Mouse (Mus musculus) layer of hippocampus, adult 18-20 months (tissue): ENCODE results near the gene Tmem267. TPM values are rescaled to one million over a fixed set of nuclear protein-coding genes. Genes with fewer than 3 reads are reported as not detected.
"Not testable (repeated sequence)": the region's sequence is repeated elsewhere in the genome, so short reads cannot be mapped to it uniquely, and the experiment has no call there.

Experiments
- DNase-seq, 2 experiments: peaks; one replicate each; pipeline ENCODE4 v3.0.0; 2022; ENCODE audit warnings: low spot score in 2 of 2
- total RNA-seq, 2 experiments: library from RNA; stranded (reverse); gene quantifications; 2 replicates each; pipeline ENCODE4 v1.2.3; 2021

Tmem267 gene
- total RNA-seq, 2 experiments from 2014 or later: 29.4 to 30.6 TPM

DNA sequence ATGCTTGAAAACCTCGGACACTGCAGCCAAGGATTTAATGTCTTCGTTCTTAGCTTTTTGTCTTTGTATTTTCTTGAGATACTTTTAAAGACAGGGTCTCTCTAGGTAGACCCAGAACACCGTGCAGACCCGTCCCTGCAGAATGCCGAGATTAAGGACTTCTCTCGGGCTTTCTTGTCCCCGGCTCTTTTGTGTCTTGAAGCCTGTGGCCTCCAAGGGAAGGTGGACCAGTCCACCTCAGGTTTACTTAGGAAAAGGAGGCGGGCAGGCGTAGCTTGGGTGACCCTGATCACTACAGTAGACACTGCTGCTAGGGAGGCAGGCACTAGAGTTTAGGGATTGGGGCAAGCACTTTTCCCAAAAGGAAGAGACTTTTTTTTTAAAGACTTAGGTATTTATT lies 116.5 kb downstream of the Tmem267 start:
- not testable (repeated sequence) for DNase-seq

DNA sequence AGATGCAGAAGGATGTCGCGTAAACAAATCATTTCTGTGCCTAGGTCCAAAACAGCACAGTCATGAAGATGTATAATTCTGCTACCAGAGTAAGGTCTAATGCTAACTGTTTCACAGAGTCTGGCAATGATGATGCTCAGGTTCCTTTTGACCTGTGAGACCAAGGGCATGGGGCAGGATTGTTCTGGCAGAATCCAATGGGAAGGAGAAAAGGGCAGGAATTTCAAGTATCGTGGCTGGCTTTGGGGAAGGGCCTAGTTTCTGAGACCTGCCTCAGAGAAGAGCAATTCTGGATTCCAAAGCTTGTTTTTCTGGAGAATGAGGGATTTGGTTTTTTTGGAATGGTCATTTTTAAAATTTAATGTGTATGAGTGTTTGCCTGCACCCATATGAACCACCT lies 131.0 kb downstream of the Tmem267 start:
- DNase-seq: no peak

DNA sequence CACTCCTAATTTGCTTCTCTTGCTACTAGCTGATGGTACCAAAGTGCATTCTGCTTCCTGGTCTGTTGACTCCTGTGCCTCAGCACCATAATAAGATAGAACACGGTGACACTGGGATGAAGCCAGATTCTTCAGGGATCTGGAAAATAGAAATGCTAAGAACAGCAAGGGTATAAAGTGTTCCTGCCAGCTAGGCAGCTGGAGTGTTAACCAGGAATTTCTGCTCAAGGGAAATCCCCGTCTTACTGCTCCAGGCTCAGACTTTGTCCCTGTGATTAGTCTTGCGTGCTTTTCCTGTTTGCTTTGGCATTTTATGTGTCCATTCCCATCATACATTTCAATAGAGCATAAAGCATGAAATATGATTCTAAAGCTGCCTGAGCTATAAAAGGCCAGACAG lies 131.9 kb downstream of the Tmem267 start:
- peak in 1 of 2 experiments; percentile 49 for DNase-seq

DNA sequence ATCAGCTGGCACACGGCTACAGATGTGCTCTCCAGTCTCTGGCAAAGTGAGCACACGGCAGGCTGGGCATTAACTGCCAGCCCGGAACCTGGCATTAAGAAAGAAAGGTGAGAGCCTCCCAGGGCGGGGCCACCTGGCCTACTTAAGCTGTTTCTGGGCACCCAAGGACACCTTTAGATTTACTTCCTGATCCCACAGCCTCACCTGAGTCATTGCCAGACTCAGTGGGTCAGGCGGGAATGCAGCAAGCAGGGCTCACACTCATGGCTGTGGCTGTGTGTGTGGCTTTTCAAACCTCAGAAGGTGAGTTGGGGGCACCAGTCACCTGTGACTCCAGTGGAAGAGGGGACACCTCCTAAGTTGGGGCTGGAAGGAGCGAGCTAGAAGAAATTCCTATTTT lies 135.8 kb downstream of the Tmem267 start, which contains the start of gene Ccl28:
TSS of gene Ccl28 (plus strand) at position 186 of the 400 bp plus-strand sequence.
- DNase-seq: no peak

DNA sequence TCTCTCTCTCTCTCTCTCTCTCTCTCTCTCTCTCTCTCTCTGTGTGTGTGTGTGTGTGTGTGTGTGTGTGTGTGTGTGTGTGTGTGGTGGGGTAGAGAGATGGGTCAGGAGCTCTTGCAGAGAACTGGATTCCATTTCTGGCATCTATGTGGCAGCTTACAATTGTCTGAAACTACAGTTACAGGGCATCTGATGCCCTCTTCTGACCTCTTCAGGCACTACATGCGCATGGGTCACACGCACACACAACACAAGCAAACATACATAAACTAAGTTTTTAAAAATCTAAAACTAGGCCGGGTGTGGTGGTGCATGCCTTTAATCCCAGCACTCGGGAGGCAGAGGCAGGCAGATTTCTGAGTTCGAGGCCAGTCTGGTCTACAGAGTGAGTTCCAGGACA lies 138.1 kb downstream of the Tmem267 start:
- DNase-seq: peak in 1 of 2 experiments; percentile 23

DNA sequence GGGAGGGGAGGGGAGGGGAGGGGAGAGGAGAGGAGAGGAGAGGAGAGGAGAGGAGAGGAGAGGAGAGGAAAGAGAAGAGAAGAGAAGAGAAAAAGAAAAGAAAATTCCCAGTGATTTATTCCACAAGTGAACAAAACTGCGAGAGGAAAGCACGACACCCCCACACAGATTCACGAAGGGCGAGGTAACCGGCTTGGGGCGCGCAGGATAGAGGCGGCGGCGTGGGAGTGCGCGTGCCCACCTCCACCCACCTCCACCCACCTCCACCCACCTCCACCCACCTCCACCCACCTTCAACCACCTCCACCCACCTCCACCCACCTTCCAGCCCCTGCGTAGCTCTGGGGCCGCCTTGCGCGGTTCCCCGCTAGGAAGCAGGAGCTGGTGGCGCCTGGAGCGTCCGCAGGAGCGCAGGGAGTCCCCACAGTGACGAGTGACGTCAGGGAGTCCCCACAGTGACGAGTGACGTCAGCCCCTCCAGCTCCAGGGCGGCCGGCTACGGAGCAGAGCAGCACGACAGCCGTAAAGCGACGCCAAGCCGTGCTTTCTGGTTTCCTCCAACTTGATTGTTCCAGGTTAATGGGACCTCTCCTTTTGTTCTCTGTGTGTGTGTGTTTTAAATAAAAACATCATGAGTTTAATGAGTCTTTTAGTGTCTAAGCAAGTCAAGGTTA lies 143.8 kb downstream of the Tmem267 start:
- DNase-seq: peak; percentile 83 to 90

DNA sequence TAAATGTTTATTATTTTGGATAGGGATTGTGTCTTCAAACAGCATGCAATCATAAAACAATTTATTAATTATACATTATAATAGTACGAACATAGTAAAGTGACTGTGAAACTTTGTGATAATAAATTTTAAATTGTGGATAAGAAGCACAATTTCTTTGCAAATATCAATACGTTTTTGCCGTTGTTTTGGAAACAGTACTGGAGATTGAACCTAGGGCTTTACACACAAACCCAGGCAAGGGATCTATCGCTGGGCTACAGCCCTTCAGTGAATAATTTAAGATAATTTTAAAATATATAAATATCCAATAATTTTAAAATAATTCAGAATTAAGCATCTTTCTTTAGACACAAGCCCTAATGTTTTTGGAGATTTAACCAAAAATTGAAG lies 144.3 kb downstream of the Tmem267 start:
- DNase-seq: no peak

DNA sequence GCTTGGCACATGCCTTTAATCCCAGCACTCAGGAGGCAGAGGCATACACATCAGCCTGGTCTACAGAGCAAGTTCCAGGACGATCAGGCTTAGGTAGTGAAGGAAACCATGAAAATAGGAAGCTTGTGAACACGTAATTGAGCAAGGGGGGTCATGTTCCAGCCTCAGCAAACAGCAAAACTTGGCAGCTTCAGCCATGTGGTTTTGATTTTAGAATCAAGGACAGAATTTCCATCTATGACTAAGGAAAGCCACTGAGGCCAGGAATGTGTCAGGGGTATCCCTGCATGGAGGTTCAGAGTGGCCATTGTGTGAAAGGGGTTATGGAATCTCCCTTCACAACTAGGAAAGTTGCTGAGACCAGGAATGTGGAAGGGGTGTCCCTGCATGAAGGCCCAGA lies 147.7 kb downstream of the Tmem267 start:
- no peak for DNase-seq

DNA sequence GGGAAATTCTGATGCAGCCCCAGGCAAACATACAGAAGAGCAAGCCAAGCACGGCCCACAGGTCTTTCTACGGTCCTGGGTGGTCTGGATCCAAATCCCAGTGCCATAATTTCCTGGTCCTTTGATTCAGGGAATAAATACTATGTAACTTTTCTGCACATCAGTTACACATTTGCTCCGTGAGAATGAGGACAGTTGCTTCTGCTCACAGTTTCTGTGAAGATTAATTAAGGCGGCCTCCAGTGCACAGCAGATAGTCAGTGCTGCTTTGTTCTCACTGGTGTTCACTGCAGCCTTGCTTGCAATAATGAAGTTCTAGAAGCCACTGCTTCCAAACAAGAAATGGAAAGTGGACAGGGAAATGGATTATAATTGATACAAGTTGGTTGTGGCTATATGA lies 150.0 kb downstream of the Tmem267 start:
- DNase-seq: no peak

DNA sequence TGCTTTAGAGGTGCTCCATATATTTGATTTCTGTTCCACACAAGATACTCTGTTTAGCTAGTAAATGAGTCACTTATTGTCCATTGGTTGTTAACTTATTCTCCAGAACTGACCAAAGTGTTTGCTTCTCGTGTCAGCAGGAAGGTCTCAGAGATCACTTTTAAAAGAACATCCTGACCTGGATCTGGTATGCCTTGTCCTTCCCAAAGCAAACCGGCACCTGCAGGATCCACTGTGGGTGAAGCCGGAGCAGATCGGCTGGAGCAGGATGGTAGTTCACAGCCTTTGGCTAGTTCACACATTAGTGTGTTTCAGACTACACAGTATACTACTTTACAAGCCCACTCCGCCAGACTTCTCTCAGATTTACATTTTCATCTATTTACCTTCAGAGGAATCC lies 150.6 kb downstream of the Tmem267 start:
- no peak for DNase-seq

DNA sequence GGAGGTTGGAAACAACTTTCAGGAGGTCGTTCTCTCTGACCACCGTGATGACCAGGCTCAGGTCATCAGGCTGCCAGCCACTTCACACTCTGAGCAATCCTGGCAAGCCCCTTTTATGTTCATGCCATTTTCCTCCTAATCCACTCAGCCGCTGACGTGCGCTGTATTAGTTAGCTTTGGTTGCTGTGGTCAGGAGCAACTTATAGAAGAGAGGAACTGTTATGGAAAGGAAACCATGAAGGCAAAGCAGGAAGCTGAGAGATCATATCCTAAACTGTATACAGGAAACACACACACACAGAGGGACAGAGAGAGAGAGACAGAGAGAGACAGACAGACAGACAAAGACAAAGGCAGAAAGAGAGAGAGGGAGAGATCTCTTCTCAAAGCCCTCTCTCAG lies 151.5 kb downstream of the Tmem267 start:
- DNase-seq: no peak

DNA sequence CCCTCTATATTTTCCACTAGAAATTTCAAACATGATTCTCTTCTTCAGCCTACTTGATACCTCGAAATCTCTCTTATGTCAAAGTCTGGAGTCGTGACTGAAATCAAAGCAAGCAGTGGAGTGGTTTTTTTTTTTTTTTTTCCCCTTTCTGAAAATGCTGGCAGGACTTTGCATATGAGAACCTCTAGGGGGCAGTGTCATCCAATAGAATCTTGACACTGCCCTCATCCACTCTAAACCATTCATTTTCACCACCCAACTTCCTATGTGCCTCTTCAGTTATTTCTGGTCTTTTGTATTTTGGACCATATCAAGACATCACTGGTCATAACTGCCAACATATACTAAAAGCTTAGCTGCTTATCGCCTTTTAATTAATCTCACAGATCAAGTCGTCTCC lies 152.7 kb downstream of the Tmem267 start:
- DNase-seq: peak in 1 of 2 experiments; percentile 50

DNA sequence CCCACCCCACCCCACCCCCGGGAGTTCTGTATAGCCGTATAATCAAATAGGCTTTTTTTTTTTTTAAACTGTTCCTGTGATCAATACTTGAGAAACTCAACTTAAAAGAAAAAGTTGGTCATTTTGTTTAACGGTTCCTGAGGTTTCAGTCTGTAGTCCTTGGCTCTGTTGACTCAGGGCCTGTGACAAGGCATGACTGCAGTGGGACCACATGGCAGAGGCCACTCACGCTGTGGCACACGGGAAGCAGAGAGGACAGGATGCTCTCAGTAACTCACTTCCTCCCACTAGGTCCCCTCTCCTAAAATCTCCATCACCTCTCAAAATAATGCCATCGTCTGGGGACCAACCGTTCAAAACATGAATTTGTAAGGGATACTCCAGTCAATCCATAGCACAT lies 153.3 kb downstream of the Tmem267 start:
- DNase-seq: no peak

DNA sequence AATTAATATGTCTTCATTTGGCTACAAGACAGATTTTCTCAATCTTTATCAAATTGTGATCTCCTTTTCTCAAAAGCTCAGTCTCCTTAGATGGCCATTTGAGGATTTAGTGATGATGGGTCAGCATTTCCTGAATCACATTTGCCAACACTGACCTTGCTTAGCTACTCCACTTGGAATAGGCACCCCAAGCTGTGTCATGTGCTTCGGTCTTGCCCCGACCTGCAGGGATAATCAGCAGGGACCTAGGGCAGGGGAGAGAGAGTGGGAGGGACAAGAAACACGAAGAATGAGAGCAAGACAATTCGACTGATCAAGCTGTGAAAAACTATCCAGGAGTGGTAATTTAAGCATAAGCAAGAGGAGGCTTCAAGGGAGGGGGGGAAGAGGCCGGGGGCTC lies 156.9 kb downstream of the Tmem267 start:
- no peak for DNase-seq

DNA sequence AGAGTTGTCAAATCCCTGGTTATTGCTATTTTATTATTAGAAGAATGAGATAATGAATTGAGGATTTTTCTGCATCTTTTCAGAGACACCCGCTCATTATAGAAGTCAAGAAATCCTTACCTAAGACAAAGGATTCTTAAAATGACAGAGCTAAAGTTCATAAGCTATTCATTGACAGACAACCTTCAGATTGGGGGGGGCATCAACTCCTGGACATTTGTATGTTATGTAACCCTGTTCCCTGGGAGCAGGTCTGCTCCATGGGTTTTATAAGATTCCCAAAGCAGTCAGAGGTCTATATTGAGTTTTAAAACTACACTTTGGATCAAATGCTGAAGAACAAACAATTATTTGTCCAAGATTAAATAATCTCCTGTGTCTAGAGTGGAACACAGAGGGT lies 158.7 kb downstream of the Tmem267 start:
- no peak for DNase-seq

DNA sequence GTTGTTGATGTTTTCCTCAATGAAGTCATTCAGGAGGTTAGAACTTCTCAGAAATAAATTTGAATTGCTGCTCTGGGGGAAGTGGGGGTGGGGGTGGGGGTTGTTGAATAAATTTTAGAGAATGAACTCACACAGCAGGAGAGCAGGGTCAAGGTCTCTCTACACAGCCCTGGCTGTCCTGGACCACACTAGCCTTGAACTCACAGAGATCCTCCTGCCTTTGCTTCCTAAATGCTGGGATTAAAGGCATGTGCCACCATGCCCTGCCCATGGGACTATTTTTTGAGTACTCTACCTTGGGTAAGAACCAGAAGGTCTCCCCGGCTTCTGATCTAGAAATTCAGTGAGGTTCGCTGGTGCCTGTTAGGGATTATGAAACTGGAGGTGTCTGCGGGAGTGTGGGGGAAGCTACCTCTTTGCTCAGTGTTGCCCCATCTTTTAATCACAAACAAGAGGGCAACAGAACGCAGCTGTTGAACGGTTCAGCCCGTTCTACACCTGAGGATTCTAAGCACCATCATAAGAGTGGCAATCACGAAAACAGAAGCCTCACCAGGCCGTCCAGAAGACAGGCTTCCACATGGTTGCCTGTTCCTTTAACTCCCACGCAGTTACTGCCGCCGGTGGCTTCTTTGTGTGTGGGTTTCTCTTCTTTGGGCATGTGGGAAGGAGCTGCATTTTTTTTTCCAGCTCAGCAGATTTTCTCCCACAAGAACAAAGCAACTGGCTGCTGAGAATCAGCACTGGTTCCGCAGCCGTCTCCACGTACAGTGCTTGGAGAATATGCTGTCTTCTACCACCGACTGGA lies 161.3 kb downstream of the Tmem267 start:
- peak; percentile 40 to 75 for DNase-seq

DNA sequence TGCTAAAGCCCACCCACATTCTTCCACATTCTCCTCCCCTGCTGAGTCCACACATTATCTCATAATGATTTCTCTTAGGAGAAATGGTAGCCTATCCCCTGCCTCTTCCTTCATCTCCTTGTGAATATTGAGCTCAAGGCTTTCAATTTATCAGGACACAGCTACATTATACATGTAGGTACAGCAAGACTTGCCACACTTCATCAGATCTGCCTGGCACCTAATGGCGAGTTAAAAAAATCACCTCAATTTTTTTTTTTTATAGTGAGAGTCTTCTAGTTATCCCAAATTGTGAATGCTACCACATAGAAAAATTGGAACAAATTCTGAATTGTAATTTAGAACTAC lies 161.8 kb downstream of the Tmem267 start:
- DNase-seq: no peak

DNA sequence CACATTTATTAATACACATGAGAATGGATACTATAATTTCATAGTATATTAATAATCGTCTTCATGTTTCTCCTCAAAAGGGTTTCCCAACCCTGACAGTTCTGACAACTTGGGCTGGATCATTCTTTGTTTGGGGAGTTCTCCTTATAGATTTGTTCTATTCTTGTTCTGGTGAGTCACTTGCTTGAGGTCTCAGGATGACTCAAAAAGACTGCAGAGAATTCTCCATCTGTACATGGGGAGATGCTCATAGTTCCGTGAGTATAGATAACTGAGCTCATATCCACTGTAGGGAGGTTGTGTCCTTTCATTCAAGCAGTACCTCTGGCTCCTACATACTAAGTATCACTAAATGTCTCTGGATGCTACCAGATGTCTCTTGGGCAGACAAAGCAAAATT lies 166.9 kb downstream of the Tmem267 start:
- no peak for DNase-seq

DNA sequence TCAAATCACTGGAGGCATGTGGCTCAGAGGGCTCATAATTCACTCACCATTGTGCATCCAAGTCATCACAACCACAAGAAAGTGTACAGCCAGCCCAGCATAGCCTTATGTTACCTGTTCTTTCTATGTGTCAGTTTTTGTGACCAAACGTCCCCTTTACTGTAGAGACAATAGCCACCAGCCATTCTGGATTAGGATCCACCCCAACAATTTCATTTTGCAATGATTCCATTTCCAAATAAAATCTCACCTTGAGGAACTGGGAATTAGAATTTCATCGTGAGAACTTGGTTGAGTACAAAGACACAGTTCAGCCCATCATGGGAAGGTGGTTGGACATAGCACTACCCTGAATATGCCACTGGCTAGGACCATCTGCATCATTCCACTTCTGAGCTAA lies 168.4 kb downstream of the Tmem267 start:
- no peak for DNase-seq

DNA sequence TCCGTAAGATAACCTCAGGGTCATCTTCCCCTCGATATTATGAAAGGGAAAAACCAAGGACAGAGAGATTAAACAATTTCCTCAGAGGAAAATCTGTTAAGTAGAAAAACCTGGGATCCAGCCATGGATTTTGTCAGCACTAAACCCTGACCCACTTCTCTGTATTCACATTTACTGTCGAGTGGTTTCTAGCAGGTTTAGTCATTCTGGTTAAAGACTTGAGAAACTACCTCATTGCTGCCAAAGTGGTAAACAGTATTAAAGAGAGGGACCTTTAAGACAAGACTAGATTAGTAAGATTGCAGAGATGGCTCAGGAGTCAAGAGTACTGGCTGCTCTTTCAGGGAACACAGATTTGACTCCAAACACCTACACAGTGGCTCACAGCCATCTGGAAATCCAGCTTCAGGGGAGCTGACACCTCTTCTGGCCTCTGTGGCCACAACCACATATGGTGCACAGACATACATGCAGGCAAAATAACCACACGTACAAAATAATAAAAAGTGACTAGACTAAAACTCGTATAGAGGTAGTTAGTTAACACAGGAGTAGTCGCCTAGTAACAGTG lies 169.1 kb downstream of the Tmem267 start:
- DNase-seq: no peak
